Mouse (Mus musculus) bone marrow, adult 2 months (tissue): Measurements from ENCODE around the gene Nr5a1.

Experiments
- CTCF ChIP-seq: fragments of 200-500 bp; IDR thresholded peaks from 2 replicates; pipeline ENCODE4 v1.5.1; 2011; ENCODE audit warnings: low read length, control low read depth; ENCODE audit not compliant: control insufficient read depth, insufficient read depth
- POLR2A ChIP-seq: fragments of 200-500 bp; IDR thresholded peaks from 2 replicates; pipeline ENCODE4 v1.6.1; 2011; ENCODE audit warnings: low read depth, mild to moderate bottlenecking, control low read depth, low read length, borderline replicate concordance; ENCODE audit not compliant: control insufficient read depth

DNA sequence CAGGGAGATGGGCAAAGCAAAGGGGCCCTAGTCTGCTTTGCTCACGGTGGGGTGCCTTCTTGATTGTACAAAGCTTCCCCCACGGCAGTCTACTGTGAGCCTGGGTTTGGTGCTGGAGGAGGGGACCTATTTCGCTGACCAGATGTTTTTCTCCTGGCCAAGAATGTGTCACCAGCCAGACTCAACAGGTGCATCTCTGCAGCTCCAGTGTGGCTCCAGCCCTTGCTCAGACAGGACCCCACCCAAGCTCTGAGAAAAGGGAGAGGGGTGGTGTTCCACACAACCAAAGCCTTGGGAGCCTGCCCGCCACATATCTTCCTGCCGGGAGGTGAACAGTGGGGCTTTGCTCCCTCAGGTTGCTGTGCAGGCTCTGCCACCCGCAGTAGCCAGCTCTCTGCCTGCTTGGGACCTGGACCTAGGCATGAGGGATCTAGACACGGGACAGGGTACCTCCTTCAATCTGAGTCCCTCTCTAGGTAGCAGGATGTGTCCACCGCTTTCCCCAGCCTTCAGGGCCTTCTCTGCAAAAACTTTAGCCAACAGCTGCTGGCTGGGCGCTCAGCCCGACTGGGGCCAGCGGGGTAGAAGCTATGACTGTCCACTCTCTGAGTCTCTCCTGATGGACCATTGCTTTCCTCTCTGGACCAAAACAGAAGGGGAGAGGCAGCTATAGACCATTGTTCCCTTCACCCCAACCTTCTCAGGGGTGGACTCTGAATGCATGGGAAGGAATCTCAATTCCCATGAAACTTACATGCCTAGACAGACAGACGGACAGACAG is 5.2 kb downstream of the Nr5a1 start:
- no peak for TF ChIP-seq CTCF
- TF ChIP-seq POLR2A: no peak
